Mouse (Mus musculus): Measurements from ENCODE around the gene Scnn1a.

The Scnn1a gene

DNA sequence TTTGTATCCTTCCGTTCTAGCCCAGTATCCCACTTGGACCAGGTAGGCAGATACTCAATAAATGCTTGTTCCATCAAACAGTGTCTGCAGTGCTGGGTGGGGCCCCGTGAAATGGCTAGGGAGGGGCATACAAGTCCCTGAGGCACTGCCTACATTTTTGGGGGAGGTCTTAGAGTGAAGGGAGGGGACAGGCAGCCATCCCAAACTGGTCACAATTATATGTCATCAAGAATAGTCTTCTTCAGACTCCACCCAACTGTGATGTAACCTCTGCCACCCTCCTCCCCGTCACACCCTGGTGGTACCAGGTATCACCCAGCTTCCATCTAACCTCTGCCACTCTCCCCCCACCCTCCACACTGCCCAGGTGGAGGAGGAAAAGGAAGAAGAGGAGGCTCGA is 24.4 kb downstream of the Scnn1a start:
- no peak for DNase-seq

DNA sequence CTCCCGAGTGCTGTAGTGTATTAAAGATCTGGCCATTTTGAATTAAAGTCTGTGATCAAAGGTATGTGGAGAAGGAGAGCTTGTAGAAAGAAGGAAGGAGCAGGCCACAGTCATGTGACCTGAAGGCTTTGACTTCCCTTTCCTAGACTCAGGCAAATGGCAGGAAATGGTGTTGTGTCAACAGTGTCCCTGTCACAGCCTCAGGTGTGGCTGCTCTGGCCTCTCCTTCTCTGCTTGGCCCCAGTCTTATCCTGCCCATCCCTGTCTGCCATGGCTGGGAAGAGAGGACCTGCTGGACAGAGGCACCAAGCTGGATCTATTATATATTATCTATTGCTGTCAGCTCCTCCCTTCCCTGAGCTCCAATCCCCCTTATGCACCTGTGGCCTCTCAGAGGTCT is 25.2 kb downstream of the Scnn1a start:
- no peak for DNase-seq

DNA sequence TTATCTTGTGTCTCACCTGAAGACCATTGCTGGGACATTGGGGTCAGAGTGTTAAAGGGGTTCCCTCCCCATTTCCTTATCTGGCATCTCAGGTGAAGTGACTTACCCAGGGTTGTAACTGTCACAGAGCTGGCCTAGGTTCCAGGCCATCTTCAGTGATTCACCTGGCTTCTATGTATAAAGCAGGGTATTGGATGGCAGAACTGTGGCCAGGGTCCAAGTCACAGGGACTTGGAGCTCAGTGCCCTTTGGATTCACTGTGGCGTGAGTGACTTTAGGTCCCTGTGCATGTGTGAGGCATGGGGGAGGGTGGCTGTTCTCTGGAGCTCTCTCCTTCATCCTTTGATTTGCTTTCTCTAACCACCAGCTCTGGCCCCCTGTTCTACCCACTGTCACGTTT is 25.6 kb downstream of the Scnn1a start:
- DNase-seq = no peak

DNA sequence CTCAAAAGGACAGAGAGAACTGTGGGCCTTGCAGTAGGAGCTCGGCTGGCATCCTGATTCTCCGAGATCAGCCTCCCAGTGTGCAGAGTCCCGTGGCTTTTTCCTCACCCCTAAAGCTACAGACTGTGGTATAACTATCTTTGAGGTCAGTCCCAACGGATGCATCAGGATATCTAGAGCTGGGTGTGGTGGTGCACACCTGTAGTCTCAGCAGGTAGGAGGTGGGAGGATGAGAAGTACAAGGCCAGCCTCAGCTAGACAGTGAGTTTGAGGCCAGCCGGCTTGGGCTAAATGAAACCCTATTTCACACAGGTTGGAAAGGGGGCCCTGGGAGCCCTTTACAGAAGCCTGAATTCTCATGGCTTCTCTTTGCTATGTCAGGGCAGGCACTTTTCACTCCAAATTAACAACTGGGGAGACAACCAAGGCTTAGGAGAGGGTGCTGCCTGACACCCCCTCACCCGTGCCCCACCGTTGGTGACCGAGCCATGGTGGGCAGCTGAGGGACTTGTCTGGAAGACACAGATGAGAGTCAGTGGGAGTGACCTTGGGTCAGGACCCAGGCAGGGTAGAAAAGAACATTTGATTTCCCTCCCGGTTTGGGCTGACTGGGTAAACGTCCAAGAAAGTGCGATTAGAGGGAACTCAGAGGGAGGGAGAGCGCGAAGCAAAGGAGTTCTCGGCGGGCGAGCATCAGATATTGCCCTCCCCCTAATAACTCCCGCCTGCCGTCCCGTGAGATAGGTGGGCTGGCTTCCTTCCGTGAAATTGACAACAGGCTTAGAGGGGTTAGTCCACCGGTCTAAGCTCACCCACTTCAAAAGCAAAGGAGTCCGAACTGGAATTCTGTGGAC is 28.5 kb downstream of the Scnn1a start, which contains the start of gene Tnfrsf1a:
Tnfrsf1a (plus strand) TSS at position 642 of the 854 bp plus-strand sequence.
- DNase-seq = no peak

DNA sequence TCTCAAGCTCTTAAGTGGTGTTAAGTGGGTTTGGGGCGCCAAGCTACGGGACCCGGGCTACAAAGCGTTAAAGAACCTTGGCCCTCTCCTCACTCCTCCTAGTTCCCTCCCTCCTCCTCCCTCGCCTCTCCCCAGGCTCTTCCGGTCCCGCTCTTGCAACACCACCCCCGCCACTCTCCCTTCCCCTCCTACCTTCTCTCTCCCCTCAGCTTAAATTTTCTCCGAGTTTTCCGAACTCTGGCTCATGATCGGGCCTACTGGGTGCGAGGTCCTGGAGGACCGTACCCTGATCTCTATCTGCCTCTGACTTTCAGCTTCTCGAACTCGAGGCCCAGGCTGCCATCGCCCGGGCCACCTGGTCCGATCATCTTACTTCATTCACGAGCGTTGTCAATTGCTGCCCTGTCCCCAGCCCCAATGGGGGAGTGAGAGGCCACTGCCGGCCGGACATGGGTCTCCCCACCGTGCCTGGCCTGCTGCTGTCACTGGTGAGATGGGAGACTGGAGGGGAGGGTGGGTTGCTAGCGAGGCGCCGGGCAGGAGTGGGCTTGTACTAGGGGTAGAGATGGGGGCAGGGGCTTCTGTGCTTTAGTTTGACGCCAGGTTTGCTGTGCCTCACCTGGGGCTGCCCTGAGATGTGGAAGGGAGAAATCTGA is 29.2 kb downstream of the Scnn1a start:
- DNase-seq = no peak

DNA sequence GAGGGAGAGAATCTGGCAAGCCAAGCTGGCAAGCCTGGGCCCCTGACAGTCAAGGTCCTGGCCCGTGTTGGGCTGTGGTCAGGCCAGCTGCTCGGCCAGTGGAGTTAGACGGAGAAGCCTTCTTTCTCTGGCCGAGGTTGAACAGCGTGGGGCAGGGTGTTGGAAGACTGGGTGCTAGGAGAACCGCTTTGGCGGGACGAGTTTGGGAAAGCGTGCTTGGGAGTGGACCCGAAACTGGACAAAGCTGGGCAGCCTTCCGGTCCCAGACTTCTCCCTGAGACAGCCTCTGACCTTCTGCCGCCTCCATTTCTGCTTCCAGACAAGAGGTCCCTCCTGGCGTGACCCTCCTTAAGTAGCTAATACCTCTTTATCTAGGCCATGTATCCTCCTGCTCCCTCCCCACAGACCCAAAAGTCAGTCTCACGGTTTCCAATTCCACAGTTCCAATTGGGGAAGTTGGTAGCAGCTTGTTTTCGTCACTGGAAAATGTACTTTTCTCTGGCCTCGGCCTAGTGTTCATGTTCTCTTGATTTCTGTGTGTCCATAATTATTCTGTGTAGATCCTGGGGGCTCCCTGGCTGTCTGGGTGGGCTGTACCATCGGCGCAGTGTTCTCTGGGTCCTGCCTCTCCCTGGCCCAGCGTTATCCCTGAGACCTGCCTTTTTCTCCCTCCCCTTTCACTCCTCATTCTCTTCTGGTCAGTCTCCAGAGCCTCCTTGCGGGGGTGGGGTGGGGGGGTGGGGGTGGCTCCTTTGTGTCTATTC is 30.0 kb downstream of the Scnn1a start:
- DNase-seq = no peak

DNA sequence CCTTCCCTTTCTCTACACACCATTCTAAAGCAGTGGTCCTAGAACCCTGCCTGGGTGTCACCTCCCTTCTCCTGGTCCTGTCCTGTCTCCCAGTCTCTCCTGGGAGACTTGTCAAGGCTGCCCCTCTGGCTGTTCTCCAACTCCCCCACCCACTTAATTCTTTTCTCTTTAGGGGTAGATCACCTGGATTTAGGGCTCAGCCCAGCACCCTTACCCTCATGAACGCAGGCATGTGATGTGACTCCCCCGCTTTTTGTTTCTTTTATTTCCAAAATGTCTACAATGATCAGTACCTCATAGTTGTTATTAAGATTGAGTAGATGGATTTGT is 30.5 kb downstream of the Scnn1a start:
- DNase-seq = no peak

DNA sequence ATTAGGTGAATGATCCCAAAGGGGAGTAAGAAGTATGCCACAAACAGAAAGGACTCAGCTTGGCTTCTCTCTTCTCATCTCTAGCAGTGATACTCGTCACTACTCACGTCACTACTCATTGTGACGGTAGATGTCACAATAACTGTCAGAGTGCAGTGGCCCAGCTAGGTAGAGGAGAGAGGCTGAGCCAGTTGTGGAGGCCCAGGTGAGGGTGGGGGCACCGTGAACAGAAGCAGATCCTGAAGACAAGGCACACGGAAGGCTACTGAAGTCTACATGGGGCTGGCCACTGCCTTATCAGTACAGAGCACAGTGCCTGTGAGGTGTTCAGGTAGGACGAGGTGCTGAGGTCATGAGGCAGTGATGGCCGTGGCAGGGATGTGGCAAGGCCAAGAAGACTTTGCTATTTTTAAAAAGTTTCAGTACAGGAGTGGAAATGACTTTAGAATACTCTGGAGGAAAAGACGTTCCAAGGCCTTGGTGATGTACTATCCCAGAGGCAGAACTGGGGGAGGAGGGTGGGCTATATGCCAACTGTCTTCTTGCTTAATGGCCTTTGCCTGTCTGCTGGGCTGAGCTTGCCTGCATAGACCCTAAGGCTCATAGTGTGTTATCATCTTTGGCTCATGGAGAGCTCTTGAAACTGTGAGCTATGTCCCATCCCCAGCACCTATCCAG is 31.0 kb downstream of the Scnn1a start:
- no peak for DNase-seq

DNA sequence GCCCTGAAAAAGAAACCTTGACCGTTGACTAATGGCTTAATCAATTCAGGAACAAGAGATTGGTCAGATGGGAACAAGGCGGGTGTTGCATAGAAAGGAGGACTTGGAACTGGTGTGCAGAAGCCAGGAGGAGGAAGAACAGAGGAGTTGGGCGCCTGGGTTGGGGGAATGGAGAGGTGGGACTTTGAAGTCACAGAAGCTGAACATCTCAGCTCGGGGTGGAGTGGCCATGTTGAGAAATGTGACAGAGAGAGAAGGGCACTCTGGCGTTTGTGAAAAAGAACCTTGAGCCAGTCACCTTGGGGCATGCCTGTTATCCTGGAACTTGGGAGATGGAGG is 31.6 kb downstream of the Scnn1a start:
- no peak for DNase-seq

DNA sequence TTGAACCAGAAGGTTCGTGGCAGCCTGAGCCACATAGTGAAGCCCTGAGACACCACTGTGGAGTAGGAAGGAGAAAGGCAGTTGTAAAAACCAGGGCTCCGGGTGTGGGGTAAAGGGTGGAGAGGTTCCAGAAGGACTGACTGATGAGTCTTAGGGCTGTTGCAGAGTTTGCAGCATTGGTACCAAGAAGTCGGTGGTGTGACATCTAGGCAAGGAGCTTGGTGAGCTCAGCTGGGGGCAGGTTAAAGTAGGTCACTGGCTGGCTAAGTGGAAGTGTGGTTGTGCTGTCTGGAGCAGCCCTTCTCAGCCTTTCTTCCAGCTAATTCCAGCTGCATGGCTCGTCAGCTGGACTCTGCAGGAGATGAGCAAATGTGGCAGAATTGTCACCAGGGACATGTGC is 32.4 kb downstream of the Scnn1a start:
- no peak for DNase-seq

DNA sequence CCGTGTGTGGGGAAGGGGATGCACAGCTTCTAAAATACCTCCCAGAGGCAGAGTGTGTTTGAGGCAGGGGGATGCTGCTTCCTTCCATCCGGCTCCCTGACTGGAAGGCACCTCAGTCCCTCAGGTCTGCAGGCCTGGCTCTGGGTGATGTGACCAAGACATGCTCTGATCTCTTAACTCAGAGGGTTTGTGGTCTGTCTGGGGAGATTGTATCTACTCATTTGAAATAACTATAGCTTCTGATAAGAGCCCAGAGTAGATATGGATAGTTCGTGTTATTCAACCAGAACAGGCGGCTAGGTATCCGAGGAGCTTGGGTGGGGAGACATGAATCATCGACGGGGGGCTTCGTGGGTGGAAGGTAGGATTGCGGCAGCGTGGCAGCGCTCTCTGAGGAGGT is 32.8 kb downstream of the Scnn1a start:
- DNase-seq = no peak

DNA sequence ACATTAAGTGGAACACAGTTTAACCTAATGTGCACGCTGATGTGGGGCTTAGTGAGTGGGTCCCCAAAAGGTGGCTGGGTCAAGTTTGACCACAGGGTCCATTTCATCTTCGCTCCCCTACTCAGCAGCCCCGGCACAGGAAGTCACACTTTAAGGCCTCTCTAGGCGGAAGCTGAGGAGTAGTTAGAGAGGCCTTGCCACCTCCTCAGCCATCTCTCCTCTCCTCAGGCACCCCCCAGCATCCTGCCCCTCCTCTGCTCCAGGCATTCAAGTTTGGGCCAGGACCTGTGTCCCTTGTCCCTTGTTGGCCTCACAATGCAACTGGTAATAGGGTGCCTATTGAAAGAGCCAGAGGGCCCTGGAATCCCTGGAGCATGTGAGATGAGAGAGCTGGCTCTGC is 33.2 kb downstream of the Scnn1a start:
- no peak for DNase-seq

DNA sequence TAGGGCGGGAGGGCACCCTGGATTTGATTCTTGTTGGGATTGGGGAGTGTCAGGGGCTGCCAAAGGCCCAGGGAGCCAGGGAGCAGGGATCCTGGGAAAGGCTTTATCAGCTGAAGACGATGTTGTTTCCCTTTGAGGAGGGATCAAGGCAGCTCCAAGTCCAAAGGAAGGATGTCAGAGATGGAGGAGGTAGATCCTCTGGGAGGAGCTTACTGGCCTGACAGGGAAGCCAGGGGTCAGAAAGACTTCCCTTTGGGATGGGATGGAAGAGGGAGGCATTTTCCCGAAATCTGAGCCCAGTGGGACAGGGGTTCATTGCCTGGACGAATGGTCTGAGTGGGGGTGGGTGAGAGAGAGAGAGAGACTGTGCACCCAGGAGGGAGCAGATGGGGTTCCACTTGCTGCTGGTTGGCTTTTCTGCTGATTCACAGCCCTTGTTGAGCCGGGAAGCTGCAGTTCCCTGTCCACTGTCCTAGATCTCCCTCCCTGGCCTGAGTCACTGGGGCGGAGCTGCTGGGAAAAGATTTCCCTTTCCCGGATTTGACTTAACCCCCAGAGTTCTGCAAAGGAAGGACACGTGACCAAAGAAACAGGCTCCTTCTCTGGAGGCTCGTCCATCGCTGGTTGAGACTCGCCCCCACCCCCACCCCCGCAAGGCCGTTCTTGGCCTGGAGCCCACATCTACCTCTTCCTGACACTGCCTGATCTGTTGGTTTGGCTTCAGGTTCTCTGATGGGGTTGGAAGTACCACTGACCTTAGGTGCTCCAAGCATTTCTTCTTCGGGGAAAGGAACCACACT is 34.1 kb downstream of the Scnn1a start:
- no peak for DNase-seq

DNA sequence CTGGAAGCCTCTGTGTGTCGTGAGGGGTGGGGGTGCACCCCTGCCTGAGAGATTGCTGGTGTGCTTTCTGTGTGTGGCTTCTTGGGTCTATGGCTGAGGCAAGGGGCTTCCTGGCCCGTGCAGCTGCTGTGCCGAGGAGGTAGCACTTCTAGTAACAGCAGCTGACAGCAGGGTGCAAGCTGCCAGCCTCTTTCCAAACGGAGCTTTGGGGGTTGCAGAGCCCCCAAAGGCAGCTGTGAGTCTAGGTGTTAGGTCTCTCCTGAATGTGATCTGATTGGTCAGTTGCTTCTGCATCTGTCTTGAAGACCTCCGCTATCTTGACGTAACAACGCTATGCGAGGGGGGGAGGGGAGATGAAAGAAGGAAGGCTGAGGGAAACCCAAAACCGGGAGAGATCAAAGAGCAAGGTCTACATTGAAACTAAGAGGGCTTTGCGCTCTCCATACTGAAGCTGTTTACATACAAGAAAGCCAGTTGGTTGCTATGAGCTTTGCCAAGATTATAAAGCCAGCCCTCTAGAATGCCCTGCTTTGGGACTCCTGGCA is 34.8 kb downstream of the Scnn1a start:
- no peak for DNase-seq

DNA sequence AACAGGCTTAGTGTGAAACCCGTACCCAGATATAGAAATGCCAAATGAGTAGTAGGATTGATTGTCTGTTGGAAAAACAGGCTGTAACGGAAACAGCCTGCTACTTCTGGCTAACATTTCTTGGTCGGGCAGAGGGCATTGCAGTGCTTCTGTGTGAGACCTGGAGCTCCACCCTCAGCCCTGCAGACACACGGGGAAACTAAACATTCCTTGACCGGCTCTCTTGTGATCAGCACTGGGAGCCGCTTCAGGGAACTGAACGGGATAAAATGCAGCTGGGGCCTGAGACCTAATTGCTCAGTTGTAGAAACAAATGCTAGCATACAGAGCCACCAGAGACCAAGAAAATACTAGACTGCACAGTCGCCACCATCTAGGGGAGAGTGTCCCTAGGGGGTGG is 35.8 kb downstream of the Scnn1a start:
- DNase-seq = no peak

DNA sequence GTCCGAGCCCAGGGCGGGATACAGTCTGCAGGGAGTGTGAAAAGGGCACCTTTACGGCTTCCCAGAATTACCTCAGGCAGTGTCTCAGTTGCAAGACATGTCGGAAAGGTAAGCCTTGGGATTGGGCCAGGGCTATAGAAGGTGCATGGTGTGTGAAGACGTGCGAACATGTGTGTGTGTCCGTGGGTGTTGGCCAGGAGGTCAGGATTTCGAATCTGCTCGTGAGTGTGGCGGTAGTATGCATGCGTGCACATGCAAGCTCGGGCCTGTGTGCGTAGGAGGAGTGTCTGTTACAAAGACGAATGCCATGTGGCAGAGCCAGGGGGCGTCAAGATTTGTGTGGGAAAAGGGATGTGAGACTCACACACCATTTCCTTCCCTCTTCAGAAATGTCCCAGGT is 36.9 kb downstream of the Scnn1a start:
- DNase-seq = no peak

DNA sequence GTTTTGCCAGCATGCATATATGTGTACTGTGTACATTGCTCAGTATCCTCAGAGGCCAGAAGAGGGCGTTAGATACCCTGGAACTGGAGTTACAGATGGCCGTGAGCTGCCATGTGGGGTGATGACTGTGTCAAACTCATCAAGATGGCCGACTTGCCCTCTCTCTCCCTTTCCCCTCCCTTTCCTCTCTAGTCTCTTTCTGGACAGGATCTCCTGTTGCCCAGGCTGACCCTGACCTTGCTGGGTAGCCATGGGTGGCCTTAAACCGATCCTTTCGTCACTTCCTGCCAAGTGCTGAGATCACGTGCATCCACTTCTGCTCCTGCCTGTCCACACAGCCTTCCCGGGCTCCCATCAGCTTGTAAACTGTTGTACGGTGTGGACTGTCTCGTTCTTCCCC is 39.5 kb downstream of the Scnn1a start:
- DNase-seq = no peak

DNA sequence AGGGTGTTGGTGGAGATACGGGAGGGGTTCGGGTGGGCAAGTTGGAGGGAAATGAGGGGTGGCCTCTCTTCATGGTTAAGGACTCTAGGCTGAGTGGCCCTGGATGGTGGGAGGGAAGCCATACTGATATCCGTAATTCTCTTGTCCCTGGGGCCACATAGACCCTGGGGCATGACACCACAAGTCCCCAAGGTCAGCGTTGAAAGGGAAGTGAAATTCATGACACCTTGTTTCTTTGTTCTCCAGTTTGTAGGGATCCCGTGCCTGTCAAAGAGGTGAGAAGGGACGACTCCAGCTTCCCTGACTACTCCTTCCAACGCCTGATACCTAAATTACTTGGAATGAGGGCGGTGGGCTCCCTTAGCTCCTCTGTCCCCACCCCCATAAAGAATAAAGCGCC is 40.4 kb downstream of the Scnn1a start:
- DNase-seq = no peak

DNA sequence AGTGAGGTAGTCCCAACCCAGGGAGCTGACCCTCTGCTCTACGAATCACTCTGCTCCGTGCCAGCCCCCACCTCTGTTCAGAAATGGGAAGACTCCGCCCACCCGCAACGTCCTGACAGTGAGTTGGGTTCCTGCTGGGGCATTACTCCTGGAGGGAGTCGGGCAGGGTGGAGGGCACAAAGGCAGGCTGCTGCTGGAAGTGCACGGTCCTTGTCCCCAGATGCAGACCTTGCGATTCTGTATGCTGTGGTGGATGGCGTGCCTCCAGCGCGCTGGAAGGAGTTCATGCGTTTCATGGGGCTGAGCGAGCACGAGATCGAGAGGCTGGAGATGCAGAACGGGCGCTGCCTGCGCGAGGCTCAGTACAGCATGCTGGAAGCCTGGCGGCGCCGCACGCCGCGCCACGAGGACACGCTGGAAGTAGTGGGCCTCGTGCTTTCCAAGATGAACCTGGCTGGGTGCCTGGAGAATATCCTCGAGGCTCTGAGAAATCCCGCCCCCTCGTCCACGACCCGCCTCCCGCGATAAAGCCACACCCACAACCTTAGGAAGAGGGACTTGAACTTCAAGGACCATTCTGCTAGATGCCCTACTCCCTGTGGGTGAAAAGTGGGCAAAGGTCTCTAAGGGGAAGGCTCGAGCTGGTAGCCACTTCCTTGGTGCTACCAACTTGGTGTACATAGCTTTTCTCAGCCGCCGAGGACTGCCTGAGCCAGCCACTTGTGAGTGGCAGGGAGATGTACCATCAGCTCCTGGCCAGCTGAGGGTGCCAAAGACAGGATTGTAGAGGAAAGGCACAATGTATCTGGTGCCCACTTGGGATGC is 41.2 kb downstream of the Scnn1a start:
- DNase-seq = peak in 1 of 2 experiments; percentile 16

DNA sequence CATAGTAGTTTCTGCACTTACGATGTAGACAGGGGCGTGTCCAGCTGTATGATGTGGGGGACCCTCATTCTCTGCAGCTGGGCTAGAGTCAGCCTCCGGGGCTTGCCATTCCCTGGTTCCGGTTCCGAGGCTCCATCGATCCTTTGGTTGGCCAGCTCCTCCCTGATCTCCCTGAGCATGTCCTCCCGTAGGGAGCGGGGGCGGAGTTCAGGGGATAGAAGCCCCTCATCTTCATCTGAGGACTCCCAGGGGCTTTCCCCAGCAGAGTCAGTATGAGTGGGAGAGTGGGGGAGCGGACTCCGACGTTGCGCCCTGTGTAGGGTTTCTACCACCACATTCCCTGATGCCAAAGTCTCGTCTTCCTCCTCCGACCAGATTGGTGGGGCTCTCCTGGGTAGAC is 42.6 kb downstream of the Scnn1a start:
- no peak for DNase-seq

Measured in cerebellum, postnatal 36 days (tissue).